In the genomic region with DNA sequence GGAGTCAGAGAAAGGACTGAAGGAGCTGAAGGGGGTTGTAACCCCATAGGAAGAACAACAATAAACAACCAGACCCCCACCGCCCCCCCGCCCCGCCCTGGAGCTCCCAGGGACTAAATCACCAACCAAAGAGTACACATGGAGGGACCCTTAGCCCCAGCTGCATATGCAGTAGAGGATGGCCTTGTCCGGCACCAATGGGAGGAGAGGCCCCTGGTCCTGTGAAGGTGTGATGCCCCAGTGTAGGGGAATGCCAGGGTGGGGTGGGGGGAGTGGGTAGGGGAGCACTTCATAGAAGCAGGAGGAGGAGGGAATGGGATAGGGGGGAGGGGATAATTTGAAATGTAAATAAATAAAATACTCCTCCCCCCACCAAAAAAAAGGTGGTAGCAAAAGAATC, we compare ENCODE assay signal across 18 mouse cellular contexts.
"Had no signal": no experiment of that assay in that cellular context is flagged by ENCODE, and none has a peak within 500 bp of the region (broad histone marks: within the 10 kb centered on the region; RNA-seq: fewer than 3 reads in every experiment).

No protein-coding gene starts in this region.

- ATAC-seq: midbrain, embryonic 13.5 days; midbrain, embryonic 15.5 days had no signal

- DNase-seq: lung, adult 18-20 months; lung, embryonic 14.5 days; lung, postnatal 10 days; lung, postnatal 4 days; retina, postnatal 1 day; right cerebral cortex, adult 18-20 months; right cerebral cortex, postnatal 25 days; right cerebral cortex, postnatal 4 days; spleen, adult 18-20 months; thymus, adult 18-20 months; thymus, postnatal 14 days; thymus, postnatal 36 days had no signal

- H3K4me2 ChIP-seq: lung, embryonic 14.5 days; midbrain, embryonic 13.5 days; midbrain, embryonic 15.5 days; neural tube, embryonic 12.5 days had no signal

- H3K4me3 ChIP-seq: midbrain, embryonic 10.5 days; midbrain, embryonic 13.5 days; midbrain, embryonic 15.5 days; myocyte; neural tube, embryonic 12.5 days had no signal

- H3K9ac ChIP-seq: liver, embryonic 14.5 days; lung, embryonic 14.5 days; midbrain, embryonic 13.5 days; midbrain, embryonic 15.5 days; neural tube, embryonic 12.5 days had no signal

- H3K36me3 ChIP-seq: midbrain, embryonic 15.5 days; neural tube, embryonic 12.5 days had no signal

- H3K27me3 ChIP-seq: midbrain, embryonic 13.5 days; midbrain, embryonic 15.5 days; neural tube, embryonic 12.5 days had no signal

- H3K27ac ChIP-seq: liver, embryonic 14.5 days; midbrain, embryonic 10.5 days; midbrain, embryonic 13.5 days; midbrain, embryonic 15.5 days; neural tube, embryonic 12.5 days had no signal

- H3K4me1 ChIP-seq: midbrain, embryonic 10.5 days had no signal

- H3K9me3 ChIP-seq: midbrain, embryonic 13.5 days; midbrain, embryonic 15.5 days; neural tube, embryonic 12.5 days had no signal
